Mouse (Mus musculus): ENCODE data around the gene Tbc1d1. TPM values are rescaled to one million over a fixed set of nuclear protein-coding genes. Genes with fewer than 3 reads are reported as not detected.
"Not testable (repeated sequence)": the region's sequence is repeated elsewhere in the genome, so short reads cannot be mapped to it uniquely, and the experiment has no call there.

The Tbc1d1 gene
- polyA plus RNA-seq, 1 experiment: 18.5 TPM

GRCm38 (mm10) chr5:64324920-64325319 is 168.8 kb downstream of the Tbc1d1 start:
- no peak for DNase-seq
- 90% methylated on average over 8 of the region's 8 CpGs for WGBS
- Histone ChIP-seq H3K4me1 (ENCODE audit: control insufficient read depth, insufficient read depth, low read length) (peaks cover 9% of the 10 kb centered on the region), H3K4me3 (replicated peaks; ENCODE audit: extremely low read depth, low read depth, low read length) (no peak overlapping the region)
- TF ChIP-seq CTCF (IDR thresholded peaks at IDR 0.05; ENCODE audit: insufficient read depth, low read length) (no peak), POLR2A (IDR thresholded peaks at IDR 0.05; ENCODE audit: borderline replicate concordance, extremely low read depth, low read depth, low read length) (no peak)

GRCm38 (mm10) chr5:64325741-64326355 is 169.7 kb downstream of the Tbc1d1 start:
- TF ChIP-seq POLR2A (IDR thresholded peaks at IDR 0.05; ENCODE audit: borderline replicate concordance, extremely low read depth, low read depth, low read length) (no peak), CTCF (IDR thresholded peaks at IDR 0.05; ENCODE audit: insufficient read depth, low read length) (no peak)
- H3K4me3 ChIP-seq (replicated peaks; ENCODE audit: extremely low read depth, low read depth, low read length): no peak overlapping the region
- whole genome bisulfite sequencing: 80% methylated on average over 5 of the region's 5 CpGs
- peaks cover 11% of the 10 kb centered on the region for H3K4me1 ChIP-seq (ENCODE audit: control insufficient read depth, insufficient read depth, low read length)
- DNase-seq: no peak

- DNase-seq: peak; percentile 38
- Histone ChIP-seq H3K4me3 (replicated peaks; ENCODE audit: extremely low read depth, low read depth, low read length) (no peak overlapping the region), H3K4me1 (ENCODE audit: control insufficient read depth, insufficient read depth, low read length) (peaks cover 11% of the 10 kb centered on the region)
- 48% methylated on average over 7 of the region's 7 CpGs for WGBS
- TF ChIP-seq CTCF (IDR thresholded peaks at IDR 0.05; ENCODE audit: insufficient read depth, low read length) (no peak), POLR2A (IDR thresholded peaks at IDR 0.05; ENCODE audit: borderline replicate concordance, extremely low read depth, low read depth, low read length) (no peak)
Observed at GRCm38 (mm10) chr5:64326427-64327181, 170.5 kb downstream of the Tbc1d1 start.

- TF ChIP-seq POLR2A (IDR thresholded peaks at IDR 0.05; ENCODE audit: borderline replicate concordance, extremely low read depth, low read depth, low read length): no peak
- no peak for TF ChIP-seq CTCF (IDR thresholded peaks at IDR 0.05; ENCODE audit: insufficient read depth, low read length)
- Histone ChIP-seq H3K4me3 (replicated peaks; ENCODE audit: extremely low read depth, low read depth, low read length) (no peak overlapping the region), H3K4me1 (ENCODE audit: control insufficient read depth, insufficient read depth, low read length) (peaks cover 11% of the 10 kb centered on the region)
- 72% methylated on average over 7 of the region's 7 CpGs for WGBS
- DNase-seq: no peak
Observed at GRCm38 (mm10) chr5:64327212-64327902, 171.3 kb downstream of the Tbc1d1 start.

GRCm38 (mm10) chr5:64336767-64337408 is 180.8 kb downstream of the Tbc1d1 start:
- peak; percentile 48 for DNase-seq
- 9% methylated on average over 7 of the region's 7 CpGs for WGBS
- Histone ChIP-seq H3K4me1 (ENCODE audit: control insufficient read depth, insufficient read depth, low read length) (peaks cover 5% of the 10 kb centered on the region), H3K4me3 (replicated peaks; ENCODE audit: extremely low read depth, low read depth, low read length) (no peak overlapping the region)
- no peak for TF ChIP-seq POLR2A (IDR thresholded peaks at IDR 0.05; ENCODE audit: borderline replicate concordance, extremely low read depth, low read depth, low read length)
- TF ChIP-seq CTCF (IDR thresholded peaks at IDR 0.05; ENCODE audit: insufficient read depth, low read length): 0 out of 2 replicates have a peak, but pooled peaks have one; percentile 16

GRCm38 (mm10) chr5:64338795-64339194 is 182.7 kb downstream of the Tbc1d1 start:
- 78% methylated on average over 6 of the region's 6 CpGs for WGBS
- DNase-seq; H3K4me3 ChIP-seq (replicated peaks; ENCODE audit: extremely low read depth, low read depth, low read length); H3K4me1 ChIP-seq (ENCODE audit: control insufficient read depth, insufficient read depth, low read length): not testable (repeated sequence)

GRCm38 (mm10) chr5:64340366-64340765 is 184.3 kb downstream of the Tbc1d1 start:
- Histone ChIP-seq H3K4me3 (replicated peaks; ENCODE audit: extremely low read depth, low read depth, low read length) (no peak overlapping the region), H3K4me1 (ENCODE audit: control insufficient read depth, insufficient read depth, low read length) (peaks cover 12% of the 10 kb centered on the region)
- no peak for DNase-seq
- 79% methylated on average over 3 of the region's 3 CpGs for WGBS
- TF ChIP-seq POLR2A (IDR thresholded peaks at IDR 0.05; ENCODE audit: borderline replicate concordance, extremely low read depth, low read depth, low read length) (no peak), CTCF (IDR thresholded peaks at IDR 0.05; ENCODE audit: insufficient read depth, low read length) (no peak)

GRCm38 (mm10) chr5:64341671-64342070 is 185.6 kb downstream of the Tbc1d1 start:
- TF ChIP-seq CTCF (IDR thresholded peaks at IDR 0.05; ENCODE audit: insufficient read depth, low read length): no peak
- TF ChIP-seq POLR2A (IDR thresholded peaks at IDR 0.05; ENCODE audit: borderline replicate concordance, extremely low read depth, low read depth, low read length): no peak
- H3K4me1 ChIP-seq (ENCODE audit: control insufficient read depth, insufficient read depth, low read length): peaks cover 12% of the 10 kb centered on the region
- H3K4me3 ChIP-seq (replicated peaks; ENCODE audit: extremely low read depth, low read depth, low read length): no peak overlapping the region
- WGBS: 73% methylated on average over 3 of the region's 3 CpGs
- DNase-seq: no peak

- WGBS: 85% methylated on average over 10 of the region's 10 CpGs
- peaks cover 10% of the 10 kb centered on the region for H3K4me1 ChIP-seq (ENCODE audit: control insufficient read depth, insufficient read depth, low read length)
- TF ChIP-seq POLR2A (IDR thresholded peaks at IDR 0.05; ENCODE audit: borderline replicate concordance, extremely low read depth, low read depth, low read length): no peak
- TF ChIP-seq CTCF (IDR thresholded peaks at IDR 0.05; ENCODE audit: insufficient read depth, low read length): no peak
- H3K4me3 ChIP-seq (replicated peaks; ENCODE audit: extremely low read depth, low read depth, low read length): no peak overlapping the region
- no peak for DNase-seq
Observed at GRCm38 (mm10) chr5:64342138-64342537, 186.0 kb downstream of the Tbc1d1 start.

Data from lung, adult 2 months (tissue).